Mouse (Mus musculus) cortical plate, adult 2 months (tissue): Measurements from ENCODE around the gene Pknox2. TPM values are rescaled to one million over a fixed set of nuclear protein-coding genes. Genes with fewer than 3 reads are reported as not detected.

Experiments used
- H3K27ac ChIP-seq: fragments of 200-500 bp; 2 replicates; pipeline ENCODE4 v1.5.1; 2012; ENCODE audit warnings: low read length, control low read depth, inconsistent platforms; ENCODE audit not compliant: insufficient read depth
- H3K4me1 ChIP-seq: fragments of 200-500 bp; 2 replicates; pipeline ENCODE4 v1.6.1; 2011; ENCODE audit warnings: low read length; ENCODE audit not compliant: control insufficient read depth, insufficient read depth
- H3K4me3 ChIP-seq: fragments of 200-500 bp; 2 replicates; pipeline ENCODE4 v1.5.1; 2011; ENCODE audit warnings: mild to moderate bottlenecking, low read length, control low read depth; ENCODE audit not compliant: insufficient read depth
- CTCF ChIP-seq: fragments of 200-500 bp; IDR thresholded peaks from 2 replicates; pipeline ENCODE4 v1.5.1; 2011; ENCODE audit warnings: mild to moderate bottlenecking, control low read depth, low read length; ENCODE audit not compliant: insufficient read depth; ENCODE audit errors: extremely low read depth
- POLR2A ChIP-seq: fragments of 200-500 bp; IDR thresholded peaks from 2 replicates; pipeline ENCODE4 v1.6.1; 2011; ENCODE audit warnings: mild to moderate bottlenecking, low read length, control low read depth; ENCODE audit not compliant: insufficient read depth; ENCODE audit errors: extremely low read depth
- polyA plus RNA-seq: library from polyadenylated mRNA; depleted of rRNA; stranded (reverse); fragments of >200 nt; gene quantifications from 2 replicates; pipeline ENCODE4 v1.2.3, GENCODE M21; 2012

The Pknox2 gene
- polyA plus RNA-seq, 1 experiment, result 80.9 TPM

- H3K27ac ChIP-seq, result peak overlapping the region; percentile 74
- H3K4me3 ChIP-seq, result no peak overlapping the region
- TF ChIP-seq CTCF (no peak), POLR2A (no peak)
- H3K4me1 ChIP-seq, result peaks cover 5% of the 10 kb centered on the region; the same call in 1 of the 2 replicates
Observed at GRCm38 (mm10) chr9:37066732-37067472, 80.3 kb downstream of the Pknox2 start.

GRCm38 (mm10) chr9:37061627-37062026 is 85.6 kb downstream of the Pknox2 start:
- H3K4me1 ChIP-seq, result peaks cover 2% of the 10 kb centered on the region; the same call in 1 of the 2 replicates
- TF ChIP-seq CTCF (no peak), POLR2A (no peak)

GRCm38 (mm10) chr9:37054703-37055102 is 92.5 kb downstream of the Pknox2 start:
- 0 out of 2 replicates have a peak overlapping the region, but pooled peaks have one; percentile 28 for H3K27ac ChIP-seq

More at GRCm38 (mm10) chr9:37061627-37062026, 85.6 kb downstream of the Pknox2 start:
- H3K4me3 ChIP-seq, result no peak overlapping the region
- H3K27ac ChIP-seq, result no peak overlapping the region

GRCm38 (mm10) chr9:37053601-37054512 is 93.3 kb downstream of the Pknox2 start:
- H3K4me1 ChIP-seq, result peaks cover 14% of the 10 kb centered on the region
- H3K4me3 ChIP-seq, result no peak overlapping the region
- peak overlapping the region; percentile 64 for H3K27ac ChIP-seq
- TF ChIP-seq CTCF (no peak), POLR2A (no peak)

More at GRCm38 (mm10) chr9:37054703-37055102, 92.5 kb downstream of the Pknox2 start:
- Histone ChIP-seq H3K4me3 (no peak overlapping the region), H3K4me1 (peaks cover 14% of the 10 kb centered on the region)
- TF ChIP-seq CTCF, result no peak

- Histone ChIP-seq H3K4me1 (peaks cover 14% of the 10 kb centered on the region), H3K27ac (no peak overlapping the region), H3K4me3 (no peak overlapping the region)
- TF ChIP-seq CTCF (no peak), POLR2A (no peak)
Observed at GRCm38 (mm10) chr9:37053041-37053440, 94.2 kb downstream of the Pknox2 start.

GRCm38 (mm10) chr9:37051669-37052068 is 95.5 kb downstream of the Pknox2 start:
- Histone ChIP-seq H3K27ac (no peak overlapping the region), H3K4me1 (peaks cover 15% of the 10 kb centered on the region), H3K4me3 (no peak overlapping the region)
- TF ChIP-seq POLR2A (no peak), CTCF (no peak)

- Histone ChIP-seq H3K4me1 (peaks cover 3% of the 10 kb centered on the region), H3K27ac (0 out of 2 replicates have a peak overlapping the region, but pooled peaks have one; percentile 21), H3K4me3 (no peak overlapping the region)
- TF ChIP-seq CTCF (no peak), POLR2A (no peak)
Observed at GRCm38 (mm10) chr9:37047490-37047889, 99.7 kb downstream of the Pknox2 start.

GRCm38 (mm10) chr9:37045875-37046274 is 101.3 kb downstream of the Pknox2 start:
- no peak overlapping the region for H3K27ac ChIP-seq
- TF ChIP-seq CTCF (no peak), POLR2A (no peak)
- H3K4me1 ChIP-seq, result peaks cover 3% of the 10 kb centered on the region
- no peak overlapping the region for H3K4me3 ChIP-seq

- TF ChIP-seq POLR2A (no peak), CTCF (no peak)
- H3K4me1 ChIP-seq, result peaks cover 3% of the 10 kb centered on the region
- no peak overlapping the region for H3K27ac ChIP-seq
Observed at GRCm38 (mm10) chr9:37044165-37044564, 103.0 kb downstream of the Pknox2 start.

GRCm38 (mm10) chr9:37038859-37039258 is 108.3 kb downstream of the Pknox2 start:
- TF ChIP-seq POLR2A (no peak), CTCF (no peak)
- H3K27ac ChIP-seq, result peak overlapping the region; percentile 28
- peaks cover 14% of the 10 kb centered on the region for H3K4me1 ChIP-seq
- H3K4me3 ChIP-seq, result no peak overlapping the region

More at GRCm38 (mm10) chr9:37044165-37044564, 103.0 kb downstream of the Pknox2 start:
- no peak overlapping the region for H3K4me3 ChIP-seq
